Mouse (Mus musculus): ENCODE data around the gene Bcas3.

The Bcas3 gene

GRCm38 (mm10) chr11:85527261-85527660, 174.3 kb downstream of the Bcas3 start:
- DNase-seq (ENCODE audit: low read depth, low spot score), result no peak

DNA sequence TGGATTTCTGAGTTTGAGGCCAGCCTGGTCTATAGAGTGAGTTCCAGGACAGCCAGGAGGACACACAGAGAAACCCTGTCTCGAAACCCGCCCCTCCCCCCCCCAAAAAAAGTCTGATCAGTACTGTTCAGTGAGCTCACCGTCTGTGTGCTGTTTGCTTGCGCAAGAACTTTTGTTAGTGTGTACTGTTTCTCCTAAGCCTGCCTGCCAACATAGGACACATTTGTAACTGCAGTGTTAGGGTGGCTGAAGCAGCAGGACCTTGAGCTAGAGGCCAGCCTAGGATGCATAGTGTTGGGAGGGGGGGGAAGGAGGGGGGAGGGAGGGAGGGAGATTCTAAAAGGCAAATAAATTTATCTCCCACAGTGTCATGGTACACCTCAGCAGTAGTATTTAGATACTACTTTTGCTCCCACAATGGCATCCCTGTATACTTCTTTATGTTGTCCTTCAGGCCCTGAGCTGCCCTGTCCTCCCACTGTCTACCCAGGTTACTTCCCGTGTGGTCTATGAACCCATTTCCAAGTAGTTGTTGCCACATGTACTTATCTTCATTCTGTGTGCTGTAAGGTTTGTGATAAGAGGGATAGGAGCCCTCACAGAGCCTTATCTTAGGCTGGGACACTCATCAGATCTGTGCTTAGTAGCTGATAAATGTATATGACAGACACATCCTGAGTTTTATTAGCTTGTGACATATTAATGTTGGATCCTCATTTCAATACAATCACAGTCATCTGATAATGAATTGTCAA, 176.7 kb downstream of the Bcas3 start:
- no peak for DNase-seq (ENCODE audit: low read depth, low spot score)

DNA sequence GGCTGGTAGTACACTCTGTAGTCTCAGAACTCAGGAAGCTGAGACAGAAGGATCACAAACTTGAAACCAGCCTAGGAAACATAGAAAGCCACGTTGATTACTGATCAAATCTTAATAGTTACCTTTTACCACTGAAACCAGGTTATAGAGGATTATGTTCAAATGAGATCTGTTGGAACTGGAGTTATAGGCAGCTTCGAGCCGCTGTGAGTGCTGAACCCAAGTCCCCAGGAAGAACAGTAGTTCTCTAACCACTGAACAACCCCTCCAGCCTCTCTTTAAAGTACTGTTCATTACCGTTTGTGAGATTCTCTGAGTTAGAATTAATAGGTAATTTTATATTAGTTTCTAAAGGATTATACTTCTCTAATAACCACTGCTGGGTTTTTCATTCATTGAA, 188.0 kb downstream of the Bcas3 start:
- no peak for DNase-seq (ENCODE audit: low read depth, low spot score)

- no peak for DNase-seq (ENCODE audit: low read depth, low spot score)
These were observed 190.3 kb downstream of the Bcas3 start for GRCm38 (mm10) chr11:85543311-85543710.

DNA sequence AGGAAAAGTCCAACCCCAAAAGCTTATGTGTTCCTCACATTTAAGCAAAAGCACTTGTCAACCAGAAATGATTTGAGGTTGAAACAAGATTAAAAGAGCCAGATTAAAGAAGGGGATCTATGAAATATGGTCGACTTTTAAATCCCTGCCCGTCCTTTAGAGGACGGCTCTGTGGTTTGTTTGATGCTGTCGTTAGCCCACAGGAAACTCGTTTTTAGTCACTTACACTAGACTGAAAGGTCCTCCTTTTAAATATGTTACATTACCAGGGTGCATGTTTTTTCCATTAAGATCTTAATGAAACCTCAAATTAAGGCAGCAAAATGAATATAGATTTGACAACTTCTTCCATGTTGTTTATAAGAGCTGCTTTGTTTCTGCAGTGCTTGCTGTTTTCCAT, 192.6 kb downstream of the Bcas3 start:
- peak; percentile 29 for DNase-seq (ENCODE audit: low read depth, low spot score)

DNA sequence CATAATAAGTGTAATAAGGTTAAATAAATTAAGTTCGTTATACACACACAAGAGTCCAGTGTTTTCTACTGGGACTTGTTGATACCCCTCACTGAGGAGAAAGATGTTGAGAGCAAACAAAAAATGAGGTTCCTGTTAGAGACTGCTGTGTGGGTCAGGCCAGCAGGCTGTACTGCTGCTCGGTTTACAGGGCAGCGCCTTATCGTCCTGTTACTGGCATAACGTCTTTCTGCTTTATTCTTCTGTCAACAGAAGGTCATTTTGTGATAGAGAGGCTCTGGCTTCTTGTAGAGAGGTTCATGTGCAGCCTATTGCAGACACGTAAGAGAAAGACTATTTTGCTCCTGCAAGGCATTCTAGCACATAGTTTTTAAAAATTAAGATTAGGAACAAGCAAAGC, 195.0 kb downstream of the Bcas3 start:
- DNase-seq (ENCODE audit: low read depth, low spot score), result no peak

DNA sequence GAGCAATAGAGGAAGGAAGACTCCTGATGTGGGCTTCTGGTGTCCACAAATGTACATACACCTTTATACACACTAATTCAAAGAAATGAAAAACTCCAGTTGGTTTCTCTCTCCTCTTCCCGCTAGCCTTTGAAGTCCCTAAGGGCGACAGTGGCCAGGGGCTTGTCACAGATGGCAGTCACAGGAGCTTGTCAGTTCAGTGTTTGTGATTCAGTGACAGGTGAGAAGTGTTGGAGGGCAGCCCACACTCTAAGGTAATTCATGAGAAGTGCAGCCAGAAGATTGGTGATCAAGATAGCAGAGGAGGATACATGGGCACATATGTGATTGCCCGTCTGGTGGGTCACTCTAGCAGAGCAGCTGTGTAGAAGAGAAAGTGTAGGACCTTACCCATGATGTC, 196.7 kb downstream of the Bcas3 start:
- no peak for DNase-seq (ENCODE audit: low read depth, low spot score)

DNA sequence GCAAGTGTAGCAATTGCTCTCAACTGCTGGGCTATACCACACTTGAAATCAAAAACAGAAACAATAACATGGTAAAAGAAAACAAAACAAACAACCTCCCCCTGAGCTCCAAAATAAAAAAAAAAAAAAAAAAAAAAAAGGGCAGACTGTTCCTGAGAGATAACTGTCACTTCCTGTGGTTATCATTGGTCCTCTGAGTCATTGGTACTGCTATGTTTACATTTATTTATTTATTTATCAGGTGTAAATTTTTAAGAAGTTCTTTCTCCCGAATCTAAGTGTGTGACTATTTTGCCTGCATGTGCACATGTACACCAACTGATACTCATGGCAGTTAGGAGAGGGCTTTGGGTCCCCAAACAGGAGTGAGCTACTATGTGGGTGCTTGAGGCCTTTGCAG, 202.1 kb downstream of the Bcas3 start:
- DNase-seq (ENCODE audit: low read depth, low spot score), result peak; percentile 4

GRCm38 (mm10) chr11:85555721-85556120, 202.8 kb downstream of the Bcas3 start:
- DNase-seq (ENCODE audit: low read depth, low spot score), result peak; percentile 7

DNA sequence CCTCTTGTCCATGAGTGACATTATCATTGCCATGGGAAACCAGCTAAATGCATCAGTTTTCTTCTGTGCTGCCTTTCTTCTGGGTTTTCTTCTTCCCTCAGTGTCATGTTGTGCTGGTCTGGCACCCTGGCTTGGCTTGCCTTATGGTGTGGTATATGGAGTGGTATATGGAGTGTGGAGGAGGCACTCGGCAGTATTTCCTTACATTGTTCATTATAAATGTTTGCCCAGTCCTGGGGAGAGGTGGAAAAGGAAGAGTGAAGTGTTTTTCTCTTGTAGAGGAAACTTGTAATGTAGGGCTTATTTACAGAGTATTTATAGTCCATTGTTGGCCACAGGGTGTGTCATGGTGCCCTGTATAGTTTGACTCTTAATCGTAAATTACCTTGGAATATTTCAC, 212.1 kb downstream of the Bcas3 start:
- DNase-seq (ENCODE audit: low read depth, low spot score), result no peak

GRCm38 (mm10) chr11:85571040-85571439, 218.1 kb downstream of the Bcas3 start:
- no peak for DNase-seq (ENCODE audit: low read depth, low spot score)

DNA sequence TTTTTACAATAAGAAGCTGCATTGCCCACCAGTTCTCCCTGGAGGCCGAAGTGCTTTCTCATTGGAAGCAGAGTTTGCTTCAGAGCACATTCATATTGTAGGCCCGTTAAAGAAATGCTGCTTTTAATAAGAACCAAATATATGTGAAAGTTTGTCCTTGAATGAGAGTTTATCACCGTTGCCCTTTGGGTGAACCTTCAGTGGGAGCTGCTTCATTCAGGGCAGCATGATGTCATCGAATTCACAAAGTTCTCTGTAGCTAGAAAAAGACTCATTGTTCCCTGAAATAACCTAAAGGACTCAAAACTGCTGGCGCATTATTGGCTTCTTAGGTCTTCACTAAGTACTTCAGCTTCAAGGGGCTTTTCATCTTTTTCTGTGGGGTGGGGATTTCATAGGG, 219.0 kb downstream of the Bcas3 start:
- DNase-seq (ENCODE audit: low read depth, low spot score), result no peak

DNA sequence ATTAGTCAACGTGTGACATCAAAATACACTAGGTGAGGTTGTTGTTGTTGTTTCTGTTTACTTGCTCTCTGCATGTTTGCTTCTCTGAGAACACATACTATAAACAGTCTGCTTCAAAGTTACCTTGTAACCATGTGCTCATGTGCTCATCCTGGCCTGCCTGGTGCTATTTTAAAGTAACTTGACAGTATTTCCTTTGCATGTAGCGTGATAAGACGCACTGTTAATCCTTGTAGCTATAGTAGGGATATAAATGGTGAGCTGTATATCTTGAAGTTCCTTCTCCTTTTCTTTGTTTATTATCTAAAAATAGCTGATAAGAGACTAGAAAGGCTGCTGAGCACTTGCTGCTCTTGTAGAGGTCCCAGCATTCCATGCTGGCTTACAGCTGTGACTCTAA, 219.6 kb downstream of the Bcas3 start:
- no peak for DNase-seq (ENCODE audit: low read depth, low spot score)

GRCm38 (mm10) chr11:85574496-85574895, 221.5 kb downstream of the Bcas3 start:
- peak; percentile 32 for DNase-seq (ENCODE audit: low read depth, low spot score)

- no peak for DNase-seq (ENCODE audit: low read depth, low spot score)
These were observed 225.1 kb downstream of the Bcas3 start for GRCm38 (mm10) chr11:85577816-85578645.

GRCm38 (mm10) chr11:85584086-85584485, 231.1 kb downstream of the Bcas3 start:
- no peak for DNase-seq (ENCODE audit: low read depth, low spot score)

- no peak for DNase-seq (ENCODE audit: low read depth, low spot score)
These were observed 240.7 kb downstream of the Bcas3 start for GRCm38 (mm10) chr11:85593636-85594035.

DNA sequence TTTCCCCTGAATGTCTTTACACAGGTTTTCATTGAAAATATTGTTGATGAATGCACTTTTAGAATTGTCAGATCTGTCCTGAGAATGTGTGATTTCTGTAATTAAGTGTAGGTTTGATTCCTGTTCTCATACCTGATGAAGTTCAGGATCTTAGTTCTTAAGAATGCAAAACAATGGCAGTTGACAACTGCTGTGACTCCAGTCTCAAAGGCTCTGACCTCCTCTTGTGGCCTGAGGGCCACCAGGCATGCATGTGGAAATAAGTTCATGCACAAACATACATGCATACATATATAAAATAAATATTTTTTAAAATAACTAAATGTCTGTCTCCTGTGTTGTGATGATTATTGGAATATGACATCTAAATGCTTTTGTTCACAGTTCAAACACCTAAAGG, 246.3 kb downstream of the Bcas3 start:
- no peak for DNase-seq (ENCODE audit: low read depth, low spot score)

DNA sequence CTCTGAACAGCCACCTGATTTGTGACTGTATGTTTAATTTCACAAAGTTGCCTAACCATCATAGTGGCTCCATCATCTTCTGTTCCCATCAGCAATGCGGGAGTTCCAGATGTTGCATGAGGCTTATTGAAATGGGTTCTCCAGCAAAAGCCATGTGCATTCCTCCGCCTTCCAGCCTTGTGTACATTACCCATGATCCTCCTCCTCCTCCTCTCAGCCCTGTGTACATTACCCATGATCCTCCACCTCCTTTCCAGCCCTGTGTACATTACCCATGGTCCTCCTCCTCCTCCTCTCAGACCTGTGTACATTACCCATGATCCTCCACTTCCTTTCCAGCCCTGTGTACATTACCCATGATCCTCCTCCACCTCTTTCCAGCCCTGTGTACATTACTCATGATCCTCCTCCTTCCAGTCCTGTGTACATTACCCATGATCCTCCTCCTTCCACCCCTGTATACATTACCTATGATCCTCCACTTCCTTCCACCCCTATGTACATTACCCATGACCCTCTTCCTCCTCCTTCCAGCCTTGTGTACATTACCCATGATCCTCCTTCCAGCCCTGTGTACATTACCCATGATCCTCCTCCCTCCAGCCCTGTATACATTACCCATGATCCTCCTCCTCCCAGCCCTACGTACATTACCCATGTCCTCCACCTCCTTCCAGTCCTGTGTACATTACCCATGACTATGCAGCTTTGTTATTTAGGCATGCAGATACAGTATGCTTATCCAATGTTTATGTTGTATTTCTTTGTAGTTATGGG, 250.8 kb downstream of the Bcas3 start:
- no peak for DNase-seq (ENCODE audit: low read depth, low spot score)

GRCm38 (mm10) chr11:85609303-85609940, 256.5 kb downstream of the Bcas3 start:
- DNase-seq (ENCODE audit: low read depth, low spot score), result no peak

DNA sequence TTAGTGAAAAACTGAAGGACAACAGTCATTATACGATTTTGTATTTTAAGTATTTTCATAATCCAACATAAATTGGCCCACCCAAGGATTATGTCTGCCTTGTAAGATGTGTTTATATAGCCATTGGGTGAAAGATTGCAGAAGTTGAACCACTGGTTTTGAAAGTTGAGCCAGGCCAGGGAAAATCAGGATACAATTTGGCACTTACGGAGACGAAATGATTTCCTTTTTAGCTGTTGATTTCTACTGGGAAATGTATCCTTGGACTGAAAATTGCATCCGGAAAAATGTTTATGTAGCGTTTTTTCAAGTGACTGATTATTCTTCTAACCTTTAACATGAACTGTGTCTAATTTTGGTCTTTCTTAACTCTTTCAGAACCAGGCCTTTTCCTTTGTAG, 260.1 kb downstream of the Bcas3 start:
- no peak for DNase-seq (ENCODE audit: low read depth, low spot score)

DNA sequence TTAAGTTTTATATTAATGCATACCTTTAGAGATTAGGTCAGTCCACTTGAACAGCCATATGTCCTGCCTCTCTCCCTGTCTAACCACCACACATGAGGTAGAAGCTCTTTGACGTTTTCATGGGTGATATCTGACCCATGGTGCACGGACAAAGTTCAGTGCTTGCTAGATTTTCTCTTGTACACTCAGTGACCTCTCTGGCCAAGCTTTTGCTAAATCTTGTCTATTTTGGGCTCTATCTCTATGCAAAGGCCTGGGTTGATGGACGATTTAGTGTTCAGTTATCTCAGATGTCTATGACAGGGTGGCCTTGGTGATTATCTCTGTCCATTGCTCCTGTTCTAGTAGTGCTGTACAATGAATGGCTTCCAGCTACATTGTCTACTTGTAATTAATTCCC, 260.6 kb downstream of the Bcas3 start:
- DNase-seq (ENCODE audit: low read depth, low spot score), result no peak
